Mouse (Mus musculus): ENCODE data around the gene Tlx1.

The Tlx1 gene

DNA sequence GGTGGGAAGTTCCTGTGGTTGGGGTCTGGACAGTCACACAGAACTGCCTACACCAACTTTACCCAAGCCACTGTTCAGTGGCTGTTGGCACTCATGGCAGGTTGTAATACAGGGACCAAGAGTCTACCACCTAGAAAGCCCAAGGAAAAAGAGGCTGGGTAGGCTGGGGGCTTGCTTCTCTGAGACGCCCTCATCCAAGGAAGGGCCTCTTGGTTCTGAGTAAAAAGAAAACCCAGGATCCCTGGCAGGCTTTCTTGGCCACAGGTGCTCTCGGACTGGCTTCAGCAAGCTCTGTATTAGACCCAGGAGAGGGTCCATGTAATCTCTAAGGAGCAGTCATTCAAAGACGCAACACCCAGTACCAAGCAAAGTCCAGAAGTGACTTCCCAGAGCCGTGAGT, 7.7 kb downstream of the Tlx1 start:
- no peak for DNase-seq (ENCODE audit: low spot score in 2 of 2)

DNA sequence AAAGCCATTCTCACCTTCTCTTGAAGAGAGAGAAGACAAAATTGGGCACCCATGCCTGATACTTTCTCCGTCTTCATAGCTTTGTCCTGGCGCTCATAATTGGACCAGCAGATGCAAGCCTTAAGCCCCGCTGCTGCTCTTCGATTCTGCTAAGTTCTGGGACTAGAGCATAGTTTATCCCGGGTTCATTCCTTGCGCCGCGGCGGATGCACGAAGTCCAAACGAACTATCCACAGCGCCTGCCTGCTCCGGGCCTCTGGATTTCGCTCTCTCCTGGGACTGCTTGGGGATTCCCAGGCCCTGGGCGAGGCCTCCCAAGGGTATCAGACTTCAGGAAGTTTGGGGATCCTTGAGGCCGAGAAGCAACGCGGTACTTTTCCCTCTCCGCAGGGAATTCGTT, 8.4 kb downstream of the Tlx1 start:
- no peak for DNase-seq (ENCODE audit: low spot score in 2 of 2)

DNA sequence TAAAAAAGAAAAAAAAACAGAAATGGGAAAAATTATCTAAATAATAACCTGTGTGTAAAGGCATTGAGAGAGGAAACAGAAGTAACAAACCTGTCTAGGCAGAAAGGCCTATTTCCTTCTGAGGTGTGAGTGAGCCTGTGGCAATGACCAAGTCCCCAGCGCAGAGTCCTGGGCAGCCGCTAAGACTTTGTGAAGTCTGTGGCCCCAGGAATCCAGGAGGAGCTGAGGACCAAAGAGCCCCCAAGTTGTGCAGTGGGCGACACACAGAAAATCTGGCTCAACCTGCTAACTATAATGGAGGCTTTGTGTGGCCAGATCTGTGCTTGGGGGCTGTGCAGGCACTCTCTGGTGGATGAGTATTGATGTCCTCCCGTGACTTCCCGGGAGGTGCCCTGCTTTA, 9.0 kb downstream of the Tlx1 start:
- DNase-seq (ENCODE audit: low spot score in 2 of 2) = no peak

DNA sequence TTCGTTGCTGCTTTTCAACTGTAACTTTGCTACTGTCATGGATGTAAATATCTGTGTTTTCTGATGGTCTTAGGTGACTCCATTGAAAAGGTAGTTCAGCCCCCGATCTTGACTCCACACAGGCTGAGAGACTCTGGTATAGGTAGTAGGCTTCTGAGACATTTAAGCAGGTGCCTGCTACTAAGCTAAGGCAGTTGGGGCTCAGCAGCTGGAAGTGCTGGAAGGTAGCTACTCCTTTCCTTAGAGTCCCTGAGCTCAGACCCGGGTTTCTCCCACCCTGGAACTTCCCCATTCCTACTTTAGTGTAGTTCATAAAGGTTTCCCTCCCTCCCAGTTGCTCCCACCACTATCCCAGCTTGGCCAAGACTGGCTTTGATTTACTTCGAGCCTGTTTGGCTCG, 9.5 kb downstream of the Tlx1 start:
- DNase-seq (ENCODE audit: low spot score in 2 of 2) = no peak

DNA sequence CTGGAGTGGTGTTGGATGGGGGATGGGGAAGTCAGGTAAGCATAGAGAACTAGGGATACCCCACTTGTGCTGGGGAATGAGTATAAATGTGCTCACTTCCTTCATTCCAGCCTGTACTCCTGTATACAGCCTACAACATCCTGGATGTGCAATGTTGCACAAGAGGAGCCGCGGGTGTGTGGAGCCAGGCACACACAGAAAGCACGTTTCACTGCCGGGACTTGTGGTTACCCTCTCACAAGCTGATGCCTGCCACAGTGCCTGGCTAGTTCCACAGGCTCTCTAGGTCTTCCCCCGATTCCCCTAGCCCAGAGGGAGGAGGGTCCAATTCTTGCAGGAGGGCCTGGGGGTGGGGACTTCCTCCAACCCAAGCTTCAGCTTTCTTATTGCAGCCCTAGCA, 10.0 kb downstream of the Tlx1 start:
- no peak for DNase-seq (ENCODE audit: low spot score in 2 of 2)

DNA sequence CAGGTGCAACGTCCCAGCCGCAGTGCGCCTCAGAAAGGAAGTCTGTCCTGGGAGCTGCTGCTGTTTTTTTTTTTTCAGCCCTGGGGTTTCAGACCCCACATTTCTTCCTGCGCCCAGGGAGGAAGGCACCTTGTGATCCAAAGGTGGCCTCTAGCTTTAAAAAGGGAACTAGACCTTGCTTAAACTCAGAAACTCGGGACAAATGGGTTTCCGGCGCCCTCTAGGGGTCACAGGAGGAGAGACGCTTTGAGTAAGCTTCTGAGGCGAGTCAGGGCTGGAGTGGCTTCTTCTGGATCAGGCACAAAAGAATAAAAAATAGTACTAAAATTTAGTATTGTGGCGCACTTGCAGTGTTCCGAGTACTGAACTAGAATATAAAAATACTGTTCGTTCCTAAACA, 10.6 kb downstream of the Tlx1 start:
- DNase-seq (ENCODE audit: low spot score in 2 of 2) = peak in 1 of 2 experiments; percentile 68

DNA sequence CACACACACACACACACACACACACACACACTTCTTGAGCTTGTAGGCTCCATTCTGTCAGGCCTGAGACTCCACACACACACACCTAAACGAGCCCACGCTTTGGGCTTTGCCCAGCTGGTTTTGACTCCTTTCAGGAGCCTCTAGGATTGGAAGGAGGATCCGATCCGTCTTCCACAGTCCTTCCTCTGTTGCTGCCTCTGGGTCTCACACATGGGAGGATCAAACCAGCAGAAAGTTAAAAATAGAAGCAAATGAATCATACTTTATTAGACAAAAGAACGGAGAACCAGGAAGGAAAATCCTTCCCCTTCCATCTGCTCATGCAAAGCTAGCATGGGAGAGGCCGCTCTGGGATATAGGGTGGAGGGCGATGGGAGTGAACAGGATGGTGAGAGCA, 11.7 kb downstream of the Tlx1 start:
- DNase-seq (ENCODE audit: low spot score in 2 of 2) = no peak

DNA sequence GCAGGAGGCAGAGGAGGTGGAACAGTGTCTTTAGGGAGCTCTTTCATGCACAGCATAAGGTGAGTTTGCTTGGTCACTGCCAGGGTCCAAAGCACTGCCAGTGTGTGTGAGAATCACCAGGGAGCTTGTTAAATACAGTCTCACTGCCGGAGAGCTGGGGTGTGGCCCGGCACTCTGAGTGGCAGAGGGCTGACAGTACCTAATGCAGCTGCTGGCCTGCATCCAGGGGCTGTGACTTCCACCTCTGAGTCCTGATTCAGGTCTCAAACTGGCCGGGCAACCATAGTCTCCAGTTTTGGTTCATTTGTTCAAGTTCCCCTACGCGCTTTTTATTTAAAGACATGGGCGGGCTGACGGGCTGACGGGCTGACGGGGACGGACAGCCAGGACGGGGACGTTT, 12.4 kb downstream of the Tlx1 start:
- no peak for DNase-seq (ENCODE audit: low spot score in 2 of 2)

DNA sequence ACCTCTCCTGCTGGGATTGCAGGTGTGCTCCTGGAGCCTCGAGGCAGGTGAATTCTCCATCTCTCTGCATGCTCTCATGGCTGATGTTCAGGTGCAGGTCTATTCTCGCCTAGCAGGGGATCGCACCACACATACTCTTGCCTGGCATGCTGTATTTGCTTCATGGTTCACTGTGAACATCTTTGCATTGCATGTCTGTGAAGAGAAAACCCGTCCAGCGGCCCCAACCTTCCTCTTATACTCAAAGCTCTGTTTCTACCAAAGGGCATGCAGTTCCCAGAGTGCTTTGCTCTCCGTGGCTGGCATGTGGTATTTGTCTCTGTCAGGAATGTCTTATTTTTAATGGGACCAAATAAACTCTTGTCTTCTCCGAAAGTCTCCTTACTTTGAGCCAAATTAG, 20.0 kb downstream of the Tlx1 start:
- no peak for DNase-seq (ENCODE audit: low spot score in 2 of 2)

DNA sequence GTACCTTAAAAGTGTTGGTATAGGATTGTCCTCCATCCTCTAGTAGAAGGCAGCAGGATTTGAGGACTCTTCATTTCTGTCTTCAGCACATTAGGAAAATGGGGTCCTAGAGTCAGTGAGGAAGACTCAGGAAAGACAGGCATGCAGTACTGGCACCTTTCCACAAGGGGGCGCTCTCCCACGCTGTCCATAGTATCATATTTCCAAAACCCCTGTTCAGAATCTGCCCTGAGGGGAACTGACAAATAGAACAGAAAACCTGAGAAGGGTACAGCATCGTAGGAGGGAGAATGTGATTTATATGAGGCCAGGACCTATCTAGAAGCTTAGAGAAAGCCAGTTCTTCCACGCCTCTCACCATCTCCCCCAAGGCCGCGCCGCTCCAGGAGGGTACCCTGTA, 24.3 kb downstream of the Tlx1 start:
- no peak for DNase-seq (ENCODE audit: low spot score in 2 of 2)

DNA sequence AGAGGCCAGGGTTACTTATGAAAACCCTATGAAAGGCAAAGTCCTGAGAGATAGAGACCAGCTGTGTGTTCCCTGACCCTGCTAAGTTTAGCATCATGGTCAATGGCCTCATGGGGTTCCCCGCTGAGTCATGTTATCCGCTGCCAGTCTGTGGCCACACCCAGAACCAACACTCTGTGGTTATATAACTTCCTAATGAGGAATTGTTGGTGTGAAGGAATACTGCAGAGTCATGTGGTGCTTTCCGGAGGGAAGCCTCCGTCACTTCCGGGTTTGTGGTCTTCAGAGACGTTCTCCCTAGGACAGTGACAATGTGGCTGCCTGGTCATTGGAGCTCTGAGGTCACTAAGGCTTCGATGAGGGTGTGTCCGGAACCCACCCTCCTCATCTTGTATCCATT, 25.8 kb downstream of the Tlx1 start:
- no peak for DNase-seq (ENCODE audit: low spot score in 2 of 2)

DNA sequence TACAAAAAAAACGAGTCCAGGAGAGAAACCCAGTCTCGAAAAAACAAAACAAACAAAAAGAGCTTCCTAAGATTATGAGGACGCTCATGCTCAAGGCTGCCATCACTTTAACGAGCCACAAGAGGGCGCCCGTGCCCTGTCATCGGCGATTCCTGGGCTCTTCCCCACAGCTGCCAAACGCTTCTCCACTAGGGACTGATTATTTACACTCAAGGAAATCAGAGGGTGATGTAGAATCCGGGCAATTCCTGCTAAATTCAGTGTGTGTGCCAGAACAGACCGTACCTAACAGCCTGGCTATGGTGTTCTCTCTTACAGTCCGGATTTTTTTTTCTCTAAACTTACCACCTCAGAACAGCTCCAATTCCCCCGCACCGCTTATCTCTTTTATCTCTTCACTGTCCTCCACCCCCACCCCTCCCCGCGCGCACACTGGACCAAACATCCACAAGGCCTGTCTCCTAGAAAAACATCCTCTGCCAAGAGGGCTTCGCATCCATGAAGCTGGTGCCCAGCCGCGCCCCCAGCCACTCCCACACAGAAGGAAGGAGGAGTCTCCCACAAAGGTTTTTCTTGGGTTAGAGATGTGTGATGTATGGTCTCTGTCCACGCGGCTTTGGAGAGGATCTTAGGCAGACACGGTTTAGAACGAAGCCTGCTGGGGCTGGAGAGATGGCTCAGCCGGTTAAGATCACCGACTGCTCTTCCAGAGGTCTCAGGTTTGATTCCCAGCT, 26.7 kb downstream of the Tlx1 start:
- DNase-seq (ENCODE audit: low spot score in 2 of 2) = peak in 1 of 2 experiments; percentile 43

DNA sequence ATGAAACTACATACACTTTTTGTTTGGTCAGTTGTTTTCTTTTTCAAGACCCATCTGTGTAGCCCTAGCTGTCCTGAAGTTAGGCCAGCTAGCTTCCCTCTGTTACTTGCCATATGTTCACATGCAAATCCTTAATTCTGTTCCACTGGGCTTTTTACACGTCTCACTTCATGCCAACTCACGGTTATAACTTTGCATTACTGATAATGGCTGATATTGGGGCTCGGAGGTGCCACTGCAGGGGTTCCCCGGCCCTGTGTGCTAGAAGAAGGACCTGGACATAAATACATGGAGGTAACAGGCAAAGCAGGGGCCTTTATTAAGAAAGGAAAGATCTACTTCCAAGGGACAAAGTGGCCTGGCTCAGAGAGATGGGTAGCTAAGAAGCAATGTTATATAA, 29.0 kb downstream of the Tlx1 start:
- DNase-seq (ENCODE audit: low spot score in 2 of 2) = no peak

DNA sequence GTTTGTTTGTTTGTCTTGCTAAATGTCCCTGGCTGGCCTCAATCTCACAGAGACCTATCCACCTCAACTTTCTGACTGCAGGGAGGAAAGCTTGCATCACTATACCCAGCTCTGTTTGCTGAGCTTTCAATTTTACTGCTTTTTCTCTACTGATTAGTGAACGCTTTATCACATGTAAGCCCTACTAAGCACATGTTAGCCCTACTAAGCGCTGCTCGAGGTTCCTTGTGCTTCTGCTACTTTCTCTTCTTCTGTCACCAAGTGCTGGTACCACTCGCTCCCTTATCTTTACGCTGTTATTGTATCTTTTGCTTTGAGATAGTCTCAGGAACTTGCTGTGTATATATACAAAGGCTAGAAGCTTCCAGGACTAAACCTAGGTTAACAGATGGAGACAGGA, 30.0 kb downstream of the Tlx1 start:
- no peak for DNase-seq (ENCODE audit: low spot score in 2 of 2)

DNA sequence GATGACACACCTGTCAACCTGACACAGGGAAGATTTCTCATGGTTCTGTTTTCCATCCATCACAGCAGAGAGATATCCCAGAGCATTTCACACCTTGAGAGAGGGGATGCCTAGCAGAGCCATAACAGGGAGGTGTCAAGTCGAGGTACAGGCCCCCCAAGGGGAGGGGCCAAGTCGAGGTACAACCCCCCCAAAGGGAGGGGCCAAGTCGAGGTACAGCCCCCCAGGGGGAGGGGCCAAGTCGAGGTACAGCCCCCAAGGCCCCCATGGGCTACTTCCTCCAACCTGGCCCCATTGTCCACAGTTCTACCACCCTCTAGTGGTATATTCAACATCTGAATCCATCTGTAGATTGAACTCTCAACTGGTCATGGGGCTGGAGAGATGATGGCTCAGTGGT, 44.2 kb downstream of the Tlx1 start:
- DNase-seq (ENCODE audit: low spot score in 2 of 2) = no peak

DNA sequence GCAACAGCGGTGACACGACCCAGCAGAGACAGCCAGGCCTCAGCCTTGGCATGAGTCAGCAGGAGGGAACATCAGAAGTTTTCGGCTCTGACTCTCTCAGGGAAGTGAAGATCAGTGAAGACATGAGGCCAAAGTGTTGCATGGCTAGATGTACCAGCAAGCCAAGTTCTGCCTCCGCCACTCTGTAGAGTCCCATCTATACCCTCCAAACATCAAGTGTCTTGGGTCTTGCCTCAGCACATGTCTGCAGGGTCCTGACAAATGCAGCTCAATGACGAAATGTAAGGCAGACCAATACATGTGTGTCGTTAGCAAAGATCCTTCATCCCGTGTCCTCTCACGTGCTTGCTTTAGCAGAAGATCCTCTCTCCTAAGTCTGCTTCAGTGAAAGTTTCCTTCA, 46.5 kb downstream of the Tlx1 start:
- no peak for DNase-seq (ENCODE audit: low spot score in 2 of 2)

DNA sequence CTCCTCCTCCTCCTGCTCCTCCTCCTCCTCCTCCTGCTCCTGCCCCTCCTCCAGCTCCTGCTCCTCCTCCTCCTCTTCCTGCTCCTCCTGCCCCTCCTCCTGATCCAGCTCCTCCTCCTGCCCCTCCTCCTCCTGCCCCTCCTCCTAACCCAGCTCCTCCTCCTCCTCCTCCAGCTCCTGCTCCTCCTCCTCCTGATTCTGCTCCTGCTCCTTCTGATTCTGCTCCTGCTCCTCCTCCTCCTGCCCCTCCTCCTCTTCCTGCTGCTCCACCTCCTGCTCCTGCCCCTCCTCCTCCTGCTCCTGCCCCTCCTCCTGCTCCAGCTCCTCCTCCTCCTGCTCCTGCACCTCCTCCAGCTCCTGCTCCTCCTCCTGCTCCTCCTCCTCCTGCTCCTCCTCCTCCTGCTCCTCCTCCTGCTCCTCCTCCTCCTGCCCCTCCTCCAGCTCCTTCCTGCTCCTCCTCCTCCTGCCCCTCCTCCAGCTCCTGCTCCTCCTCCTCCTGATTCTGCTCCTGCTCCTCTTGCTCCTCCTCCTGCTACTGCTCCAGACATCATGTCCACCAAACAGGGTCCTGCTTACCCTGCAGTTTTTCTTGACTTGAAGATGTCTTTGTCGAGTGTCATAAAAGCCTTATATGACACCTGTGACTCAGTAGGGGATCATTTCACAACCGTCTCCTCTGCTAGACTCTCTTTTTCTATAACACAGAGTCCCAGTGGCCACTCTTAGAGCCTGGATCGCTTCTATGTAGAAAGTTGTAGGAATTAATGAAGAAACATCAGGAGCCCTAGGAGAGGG, 55.0 kb downstream of the Tlx1 start:
- DNase-seq (ENCODE audit: low spot score in 2 of 2) = no peak
